Mouse (Mus musculus) cerebellum, adult 11 months (tissue): ENCODE results near the gene Fst.

Experiments
- DNase-seq: peaks from one replicate; pipeline ENCODE4 v3.0.0; 2022

Gene Fst

DNA sequence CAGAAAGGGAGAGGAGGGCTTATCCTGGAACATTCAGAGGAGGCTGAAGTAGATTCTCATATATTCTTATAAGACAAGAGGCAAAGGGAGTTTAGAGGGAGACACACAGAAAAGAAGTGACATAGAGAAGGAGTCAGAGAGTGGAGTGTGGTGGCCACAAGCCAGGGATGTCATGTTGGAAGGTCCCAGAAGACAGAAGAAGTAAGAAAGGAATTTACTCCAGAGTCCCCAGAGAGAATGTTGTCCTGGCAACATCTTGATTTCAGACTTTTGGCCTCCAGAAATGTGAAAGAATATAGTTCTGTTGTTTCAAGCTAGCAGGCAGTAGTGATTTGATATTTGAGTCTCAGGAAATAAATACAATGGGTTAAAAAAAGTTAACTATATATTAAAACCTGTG is 46.4 kb downstream of the Fst start:
- no peak for DNase-seq

DNA sequence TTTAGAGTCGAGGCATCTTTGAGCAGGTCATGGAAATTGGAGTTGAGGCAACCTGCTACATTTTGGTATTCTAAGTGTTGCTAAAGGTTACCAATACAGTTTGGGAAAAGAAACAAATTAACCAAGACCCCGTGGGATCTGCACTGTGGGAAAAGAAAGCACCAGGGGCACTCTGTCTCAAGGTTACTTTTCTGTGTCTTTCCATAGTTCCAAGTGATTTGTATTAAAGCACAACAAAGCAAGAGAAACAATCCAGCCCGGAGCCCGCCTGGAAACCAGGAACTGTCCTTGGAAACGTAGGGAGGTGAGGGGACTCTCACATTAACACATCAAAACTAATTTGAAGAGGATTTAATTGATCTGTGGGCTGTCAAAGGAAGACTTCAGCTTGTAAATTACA is 51.9 kb downstream of the Fst start:
- no peak for DNase-seq

DNA sequence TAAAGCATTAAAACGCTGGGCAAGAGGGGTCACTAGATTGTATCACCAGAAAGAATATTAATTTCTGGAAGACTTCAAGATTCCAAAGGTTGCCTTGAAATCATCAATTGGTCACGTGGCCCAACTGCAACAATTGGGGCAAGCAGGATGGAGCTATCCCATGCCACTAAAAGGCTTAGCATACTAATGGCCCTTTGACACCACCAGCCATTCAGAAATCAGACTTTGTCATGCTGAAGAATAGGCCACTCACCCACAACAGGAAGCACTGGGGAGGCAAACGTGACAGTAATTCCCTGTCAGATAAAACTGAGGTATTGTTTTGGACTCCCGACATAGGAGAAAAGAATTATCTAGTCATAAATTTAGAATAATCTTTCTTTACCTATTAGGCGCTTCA is 52.3 kb downstream of the Fst start:
- DNase-seq, result no peak

DNA sequence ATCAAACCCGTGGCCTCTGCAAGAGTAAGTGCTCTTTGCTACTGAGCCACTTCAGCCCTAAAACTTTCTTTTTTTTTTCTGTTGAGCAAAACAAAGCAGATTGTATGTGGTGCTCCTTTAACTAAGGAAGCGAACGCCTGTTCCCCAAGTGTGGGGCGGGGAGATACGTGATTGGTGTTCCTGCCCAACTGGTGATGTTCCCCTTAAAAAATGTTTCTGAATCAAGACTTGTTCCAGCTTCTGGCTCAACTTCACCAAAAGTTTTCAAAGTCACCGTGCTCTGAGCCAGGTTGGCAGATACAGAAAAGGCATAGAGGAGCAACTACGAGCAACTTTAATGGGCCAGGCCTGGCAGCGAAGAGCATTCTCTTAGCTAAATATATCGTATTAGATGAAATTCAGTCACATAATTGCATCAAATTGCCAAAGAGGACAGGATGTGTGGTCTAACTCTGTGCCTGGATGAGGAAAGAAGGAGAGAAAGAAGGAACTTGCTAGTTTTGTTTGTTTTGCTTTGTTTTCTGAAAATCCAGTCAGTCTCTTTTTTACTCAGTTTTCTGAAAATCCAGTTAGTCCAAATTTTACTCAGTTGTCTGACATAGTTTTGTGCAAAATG is 53.5 kb downstream of the Fst start:
- no peak for DNase-seq
